Mouse (Mus musculus): ENCODE measurements at regions not wholly inside any gene's neighbourhood (a gene's known extent, or its start where the extent isn't known, plus 50 kb on each side); places are given as distances from the start of the nearest gene placed in this dataset.

GRCm38 (mm10) chr17:4563641-4564040, 430.5 kb upstream of the Arid1b start:
- TF ChIP-seq POLR2A (IDR thresholded peaks at IDR 0.05; ENCODE audit: borderline replicate concordance, insufficient read depth, low read length): no peak
- no peak for TF ChIP-seq CTCF (IDR thresholded peaks at IDR 0.05; ENCODE audit: borderline replicate concordance, insufficient read depth, low read depth, low read length)

Data from cerebellum, adult 2 months (tissue).